Mouse (Mus musculus): Measurements from ENCODE around the gene Gm15517.

DNA sequence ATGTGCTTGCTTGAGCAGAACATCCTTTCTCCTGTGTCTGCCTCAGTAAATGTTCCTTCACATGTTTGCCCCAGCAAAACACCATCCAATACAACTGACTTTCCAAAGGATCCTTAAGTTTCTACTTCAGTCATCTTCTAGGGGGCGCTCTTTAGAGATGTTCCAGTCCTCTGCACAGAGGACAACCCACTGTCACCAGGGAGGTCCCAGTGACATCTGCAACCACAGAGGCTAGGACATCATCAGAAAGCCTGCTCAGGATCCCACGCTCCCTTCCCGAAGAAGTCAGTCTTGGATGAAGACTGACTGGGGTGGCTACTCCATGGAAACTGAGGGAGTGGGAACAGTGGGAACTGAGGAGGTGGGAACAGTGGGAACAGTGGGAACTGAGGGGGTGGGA lies 14.3 kb downstream of the Gm15517 start:
- TF ChIP-seq EP300 (IDR thresholded peaks at IDR 0.05; ENCODE audit: low read depth in 1 of 2, low read length in 2 of 2) (no peak), UBTF (IDR thresholded peaks at IDR 0.05; ENCODE audit: borderline replicate concordance, insufficient read depth, low read depth, low read length) (no peak), MAX (IDR thresholded peaks at IDR 0.05; ENCODE audit: low read length) (no peak), HCFC1 (IDR thresholded peaks at IDR 0.05; ENCODE audit: low read depth, low read length) (no peak), POLR2A (IDR thresholded peaks at IDR 0.05; ENCODE audit: control insufficient read depth in 1 of 2, insufficient read depth in 1 of 2, low read depth in 1 of 2, low read length in 2 of 2, poor library complexity in 1 of 2) (no peak), CTCF (IDR thresholded peaks at IDR 0.05 in 2 of 3, conservative IDR thresholded peaks at IDR 0.05 in 1 of 3; ENCODE audit: control insufficient read depth in 1 of 3, insufficient read depth in 1 of 3, low read depth in 2 of 3, low read length in 3 of 3, poor library complexity in 1 of 3, severe bottlenecking in 1 of 3) (no peak; a peak in 1 of 6 replicates), ZC3H11A (IDR thresholded peaks at IDR 0.05; ENCODE audit: low read depth, low read length) (no peak), TAL1 (IDR thresholded peaks at IDR 0.05; ENCODE audit: low read length) (no peak), MAZ (IDR thresholded peaks at IDR 0.05; ENCODE audit: low read depth, low read length) (no peak), GABPA (IDR thresholded peaks at IDR 0.05; ENCODE audit: low read depth, low read length) (no peak), USF1 (IDR thresholded peaks at IDR 0.05; ENCODE audit: low read depth, low read length) (no peak), RAD21 (IDR thresholded peaks at IDR 0.05; ENCODE audit: low read depth, low read length) (no peak), CHD1 (IDR thresholded peaks at IDR 0.05; ENCODE audit: low read depth, low read length) (no peak), USF2 (IDR thresholded peaks at IDR 0.05; ENCODE audit: borderline replicate concordance in 1 of 2, insufficient read depth in 1 of 2, low read depth in 1 of 2, low read length in 2 of 2) (no peak)

Measured in MEL (cell line).